Mouse (Mus musculus) liver, postnatal 0 days (tissue): ENCODE data around the gene Smurf1.

ENCODE experiments used
- CTCF ChIP-seq: sonication (generic); IDR thresholded peaks from 2 replicates; pipeline ENCODE4 v1.5.1; 2016; ENCODE audit warnings: antibody characterized with exemption, low read depth
- EP300 ChIP-seq: IDR thresholded peaks from 2 replicates; pipeline ENCODE4 v1.6.1; 2016; ENCODE audit warnings: antibody characterized with exemption, low read depth, mild to moderate bottlenecking

GRCm38 (mm10) chr5:144918204-144918603, 47.4 kb downstream of the Smurf1 start:
- TF ChIP-seq CTCF (no peak), EP300 (no peak)
